Mouse (Mus musculus): ENCODE data around the gene Mlxipl.

The Mlxipl gene

GRCm38 (mm10) chr5:135078482-135078810 is 11.2 kb upstream of the Mlxipl start:
- DNase-seq (ENCODE audit: low spot score in 2 of 2), result no peak

GRCm38 (mm10) chr5:135079578-135079977 is 10.1 kb upstream of the Mlxipl start:
- DNase-seq (ENCODE audit: low spot score in 2 of 2), result no peak

GRCm38 (mm10) chr5:135080539-135080938 is 9.2 kb upstream of the Mlxipl start:
- DNase-seq (ENCODE audit: low spot score in 2 of 2), result no peak

- DNase-seq (ENCODE audit: low spot score in 2 of 2), result no peak
These were observed 2.8 kb upstream of the Mlxipl start for GRCm38 (mm10) chr5:135086871-135087270.

GRCm38 (mm10) chr5:135100981-135101380 is 11.3 kb downstream of the Mlxipl start:
- no peak for DNase-seq (ENCODE audit: low spot score in 2 of 2)

GRCm38 (mm10) chr5:135103999-135104660 is 14.4 kb downstream of the Mlxipl start:
- DNase-seq (ENCODE audit: low spot score in 2 of 2), result no peak

DNA sequence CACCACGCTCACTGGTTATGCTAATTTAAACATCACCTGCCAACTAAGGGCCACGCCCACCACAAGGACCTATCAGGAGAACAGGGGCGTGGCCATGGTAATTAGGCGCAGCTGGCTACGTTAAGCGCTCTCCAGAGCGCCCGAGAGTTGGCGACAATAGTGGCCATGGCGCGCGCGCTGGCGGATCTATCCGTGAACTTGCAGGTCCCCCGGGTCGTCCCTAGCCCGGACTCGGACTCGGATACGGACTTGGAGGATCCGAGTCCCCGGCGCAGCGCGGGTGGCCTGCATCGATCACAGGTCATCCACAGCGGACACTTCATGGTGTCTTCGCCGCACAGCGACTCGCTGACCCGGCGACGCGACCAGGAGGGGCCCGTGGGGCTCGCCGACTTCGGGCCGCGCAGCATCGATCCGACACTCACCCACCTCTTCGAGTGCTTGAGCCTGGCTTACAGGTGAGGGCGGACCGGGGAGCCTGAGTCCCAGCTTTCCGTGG is 17.1 kb downstream of the Mlxipl start:
- peak; percentile 51 to 64 for DNase-seq (ENCODE audit: low spot score in 2 of 2)

- peak; percentile 15 to 18 for DNase-seq (ENCODE audit: low spot score in 2 of 2)
These were observed 18.1 kb downstream of the Mlxipl start for GRCm38 (mm10) chr5:135107521-135108501.

DNA sequence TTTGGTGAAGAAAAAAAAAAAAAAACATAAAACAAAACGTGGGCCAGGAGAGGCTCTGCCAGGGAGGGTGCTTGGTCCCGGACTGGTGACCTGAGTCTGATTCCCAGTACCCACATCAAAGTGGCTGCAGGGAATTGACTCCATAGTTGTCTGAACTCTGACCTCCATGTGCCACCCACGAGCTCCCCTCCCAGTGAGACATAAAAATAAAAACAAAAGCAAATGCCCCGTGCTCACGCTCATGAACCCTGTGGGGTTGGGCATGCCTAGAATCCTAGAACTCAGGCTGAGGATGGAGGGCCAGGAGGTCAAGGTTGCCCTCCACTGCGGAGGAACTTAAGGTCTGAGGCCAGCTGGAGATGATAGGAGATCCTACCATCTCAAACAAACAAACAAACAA is 19.3 kb downstream of the Mlxipl start:
- DNase-seq (ENCODE audit: low spot score in 2 of 2), result no peak

DNA sequence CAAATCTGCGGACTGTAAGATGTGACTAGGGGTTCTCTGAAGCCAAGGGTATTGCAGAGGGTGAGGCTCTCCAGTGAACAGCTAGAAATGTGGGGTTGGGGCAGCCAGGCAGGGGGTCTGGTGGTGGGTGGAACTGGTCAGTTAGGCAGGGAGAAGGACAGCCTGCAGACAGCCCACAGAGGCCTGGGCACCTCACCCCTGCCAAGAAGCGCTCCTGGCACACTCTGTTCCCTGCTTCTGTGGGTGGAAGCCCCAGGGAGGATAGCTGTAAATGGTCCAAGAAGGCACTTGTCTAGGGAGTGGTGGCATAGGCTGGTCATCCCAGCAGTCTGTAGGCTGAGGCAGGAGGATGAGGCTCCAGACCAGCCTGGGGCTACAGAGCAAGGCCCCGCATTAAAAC is 19.7 kb downstream of the Mlxipl start:
- no peak for DNase-seq (ENCODE audit: low spot score in 2 of 2)

- DNase-seq (ENCODE audit: low spot score in 2 of 2), result no peak
These were observed 20.3 kb downstream of the Mlxipl start for GRCm38 (mm10) chr5:135109976-135110375.

GRCm38 (mm10) chr5:135113782-135114181 is 24.1 kb downstream of the Mlxipl start:
- no peak for DNase-seq (ENCODE audit: low spot score in 2 of 2)

GRCm38 (mm10) chr5:135115241-135115640 is 25.6 kb downstream of the Mlxipl start:
- no peak for DNase-seq (ENCODE audit: low spot score in 2 of 2)

- peak; percentile 37 to 43 for DNase-seq (ENCODE audit: low spot score in 2 of 2)
These were observed 28.9 kb downstream of the Mlxipl start for GRCm38 (mm10) chr5:135118589-135119081.

GRCm38 (mm10) chr5:135120753-135121152 is 31.1 kb downstream of the Mlxipl start:
- DNase-seq (ENCODE audit: low spot score in 2 of 2), result no peak

- DNase-seq (ENCODE audit: low spot score in 2 of 2), result peak in 1 of 2 experiments; percentile 18
These were observed 36.4 kb downstream of the Mlxipl start for GRCm38 (mm10) chr5:135126121-135126520.

DNA sequence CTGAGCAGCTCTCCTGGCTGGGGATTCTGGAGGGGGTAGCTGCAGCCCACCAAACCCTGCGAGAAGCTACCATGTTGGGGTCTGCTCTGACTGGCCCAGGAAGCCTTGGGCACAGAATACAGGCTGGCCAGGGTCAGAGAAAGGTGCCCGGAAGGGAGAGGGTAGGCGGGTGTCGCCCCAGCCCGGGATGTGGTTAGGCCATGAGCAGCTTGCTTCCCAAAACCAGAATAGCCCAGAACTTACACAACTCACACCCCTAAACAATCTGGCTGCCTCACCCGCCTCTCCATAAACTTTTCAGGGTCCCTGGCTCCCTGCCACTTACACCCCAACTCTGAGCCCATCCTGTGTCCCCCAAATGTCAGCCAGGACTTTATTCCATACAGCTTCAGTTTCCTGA is 38.0 kb downstream of the Mlxipl start:
- no peak for DNase-seq (ENCODE audit: low spot score in 2 of 2)

DNA sequence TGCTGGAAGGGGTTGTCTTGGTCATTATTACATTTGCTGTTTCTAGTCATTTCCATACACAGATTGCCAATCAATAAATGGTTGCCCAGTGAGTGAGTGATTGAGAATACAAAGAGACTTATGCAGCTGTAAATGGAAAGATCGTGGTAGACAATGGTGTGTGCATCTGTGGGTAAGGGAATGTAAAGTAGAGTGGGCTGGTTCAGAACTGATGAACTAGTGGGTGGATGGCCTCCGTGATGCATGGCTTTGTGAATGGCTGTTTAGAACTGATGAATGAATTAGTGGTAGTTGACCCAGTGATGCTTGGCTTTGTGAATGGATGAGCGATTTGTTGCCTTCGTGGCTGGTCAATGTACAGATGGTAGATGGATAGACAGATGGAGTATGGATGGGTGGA is 40.1 kb downstream of the Mlxipl start:
- DNase-seq (ENCODE audit: low spot score in 2 of 2), result no peak

DNA sequence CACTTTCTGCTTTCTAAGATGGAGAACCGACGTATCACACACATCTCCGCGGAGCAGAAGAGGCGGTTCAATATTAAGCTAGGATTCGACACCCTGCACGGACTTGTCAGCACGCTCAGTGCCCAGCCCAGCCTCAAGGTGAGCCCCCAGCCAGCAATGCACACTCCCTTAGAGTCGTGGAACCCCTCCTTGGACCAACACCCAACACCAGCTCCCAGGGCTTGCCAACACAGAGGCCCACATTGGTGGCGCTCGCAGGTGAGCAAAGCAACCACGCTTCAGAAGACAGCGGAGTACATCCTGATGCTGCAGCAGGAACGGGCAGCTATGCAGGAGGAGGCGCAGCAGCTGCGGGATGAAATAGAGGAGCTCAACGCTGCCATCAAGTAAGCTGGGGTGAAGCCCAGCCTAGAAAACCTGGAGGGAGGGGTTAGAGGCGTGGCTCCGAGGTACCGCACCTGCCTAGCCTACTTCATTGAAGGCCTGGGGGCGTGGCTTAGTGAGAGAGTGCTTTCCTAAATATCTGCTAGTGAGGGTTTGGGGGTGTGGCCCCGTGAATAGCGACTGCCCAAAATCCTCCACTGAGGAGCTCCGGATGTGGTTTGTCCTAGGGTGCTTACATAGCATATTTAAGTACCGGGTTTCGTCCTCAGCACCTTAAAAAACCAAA is 44.2 kb downstream of the Mlxipl start:
- DNase-seq (ENCODE audit: low spot score in 2 of 2), result peak; percentile 18 to 25

DNA sequence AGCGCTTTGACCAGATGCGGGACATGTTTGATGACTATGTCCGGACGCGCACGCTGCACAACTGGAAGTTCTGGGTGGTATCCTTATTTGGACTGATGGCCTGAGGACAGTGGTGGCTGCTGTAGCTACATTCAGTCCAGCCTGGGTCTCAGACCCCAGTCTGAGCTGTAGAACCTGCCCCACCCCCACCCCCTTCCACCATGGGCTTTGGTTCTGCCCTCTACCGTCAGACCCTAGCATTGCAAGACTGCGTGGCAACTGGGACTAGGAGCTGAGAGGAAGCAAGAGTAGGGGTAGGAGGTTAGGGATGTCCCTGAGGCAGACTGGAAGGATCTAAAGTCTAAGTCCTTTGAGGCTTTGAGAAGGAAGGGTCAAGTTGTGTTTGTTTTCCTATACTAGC is 44.8 kb downstream of the Mlxipl start:
- DNase-seq (ENCODE audit: low spot score in 2 of 2), result peak in 1 of 2 experiments; percentile 17

- no peak for DNase-seq (ENCODE audit: low spot score in 2 of 2)
These were observed 50.2 kb downstream of the Mlxipl start for GRCm38 (mm10) chr5:135139881-135140280.

DNA sequence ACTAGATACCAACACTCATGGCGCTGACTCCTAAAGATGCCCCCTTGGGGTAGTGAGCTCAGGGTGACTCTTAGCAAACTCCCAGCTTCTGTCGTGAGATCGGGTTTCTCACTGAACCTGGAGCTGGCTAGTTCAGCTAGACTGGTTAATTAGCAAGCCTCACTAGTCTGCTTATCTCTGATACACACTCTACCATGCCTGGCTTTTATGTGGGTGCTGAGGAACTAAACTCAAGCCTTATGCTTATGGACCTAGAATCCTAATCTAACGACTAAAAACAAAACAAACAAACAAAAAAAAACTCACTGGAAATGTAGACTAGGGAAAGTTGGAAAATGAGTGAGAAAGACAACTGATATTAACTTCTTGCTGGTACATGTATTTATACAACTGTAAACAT is 54.8 kb downstream of the Mlxipl start:
- no peak for DNase-seq (ENCODE audit: low spot score in 2 of 2)

Measured in right cerebral cortex, adult 2 months (tissue).